Mouse (Mus musculus) stomach, postnatal 0 days (tissue): Measurements from ENCODE around the gene Hnrnpd. TPM values are rescaled to one million over a fixed set of nuclear protein-coding genes. Genes with fewer than 3 reads are reported as not detected.

Source experiments
- ATAC-seq: fragments of 200-750 bp; cut with Nextera tagmentation; 2 replicates; pipeline ENCODE4 v1.8.0; 2017; ENCODE audit not compliant: low FRiP score, low TSS enrichment
- DNase-seq: peaks from one replicate; pipeline ENCODE4 v3.0.0-alpha.2; 2016; ENCODE audit warnings: low spot score
- H3K27ac ChIP-seq: fragments of 300-500 bp; sonication (generic); replicated peaks from 2 replicates; pipeline ENCODE4 v1.5.1; 2014; ENCODE audit warnings: mild to moderate bottlenecking, control low read depth
- H3K27me3 ChIP-seq: fragments of 300-500 bp; sonication (generic); 2 replicates; pipeline ENCODE4 v1.6.1; 2014; ENCODE audit warnings: low read length; ENCODE audit not compliant: control insufficient read depth, insufficient read depth
- H3K36me3 ChIP-seq: fragments of 300-500 bp; sonication (generic); 2 replicates; pipeline ENCODE4 v1.6.1; 2014; ENCODE audit warnings: low read length, mixed read lengths; ENCODE audit not compliant: control insufficient read depth, insufficient read depth
- H3K4me1 ChIP-seq: fragments of 300-500 bp; sonication (generic); replicated peaks from 2 replicates; pipeline ENCODE4 v1.6.1; 2014; ENCODE audit warnings: antibody characterized with exemption; ENCODE audit not compliant: control insufficient read depth, insufficient read depth
- H3K4me2 ChIP-seq: fragments of 300-500 bp; sonication (generic); replicated peaks from 2 replicates; pipeline ENCODE4 v1.6.1; 2014; ENCODE audit warnings: low read depth, mild to moderate bottlenecking, control low read depth, moderate library complexity
- H3K4me3 ChIP-seq: fragments of 300-500 bp; sonication (generic); 2 replicates; pipeline ENCODE4 v1.5.1; 2014; ENCODE audit warnings: low read depth, low read length, control low read depth
- H3K9ac ChIP-seq: fragments of 300-500 bp; sonication (generic); 2 replicates; pipeline ENCODE4 v1.6.1; 2014; ENCODE audit warnings: mild to moderate bottlenecking, low read length, control low read depth, mixed read lengths
- H3K9me3 ChIP-seq: fragments of 300-500 bp; sonication (generic); 2 replicates; pipeline ENCODE4 v1.6.1; 2016; ENCODE audit warnings: low read length; ENCODE audit not compliant: control insufficient read depth
- CTCF ChIP-seq: IDR thresholded peaks from 2 replicates; pipeline ENCODE4 v1.5.1; 2016; ENCODE audit warnings: antibody characterized with exemption, low read depth, mild to moderate bottlenecking, moderate library complexity
- EP300 ChIP-seq: optimal IDR thresholded peaks from 2 replicates; pipeline ENCODE3; 2016; ENCODE audit warnings: antibody characterized with exemption
- WGBS: fragments of 180-500 bp; shearing (Covaris S2); extraction: QIAGEN DNeasy Blood & Tissue Kit; methylation state at CpG from one replicate; pipeline ENCODE4 v1.1.7; 2014; 5-methylcytosine and 5-hydroxymethylcytosine counted together
- polyA plus RNA-seq: library from polyadenylated mRNA; unstranded; fragments of >200 nt; fragmentation: Nextera tagmentation; extraction: Ambion mirVana; gene quantifications from 2 replicates; pipeline ENCODE4 v1.2.1, GENCODE M21; 2015

Hnrnpd gene
- polyA plus RNA-seq, 1 experiment from 2014 or later = 53.5 TPM

GRCm38 (mm10) chr5:99958666-99959065, 20.1 kb downstream of the Hnrnpd start:
- DNase-seq (no peak), ATAC-seq (no peak)
- H3K4me2 ChIP-seq = no peak overlapping the region
- no peaks in the 10 kb centered on the region for H3K4me1 ChIP-seq
- no peak overlapping the region for H3K9ac ChIP-seq
- no peaks in the 10 kb centered on the region for H3K9me3 ChIP-seq
- H3K4me3 ChIP-seq = no peak overlapping the region
- H3K27ac ChIP-seq = no peak overlapping the region
- WGBS = 75% methylated on average over 1 of the region's 1 CpGs
- H3K27me3 ChIP-seq = no peaks in the 10 kb centered on the region
- peaks cover 8% of the 10 kb centered on the region for H3K36me3 ChIP-seq
- TF ChIP-seq EP300 = no peak
- TF ChIP-seq CTCF = no peak

- TF ChIP-seq CTCF = no peak
- no peak for TF ChIP-seq EP300
- Histone ChIP-seq H3K9me3 (no peaks in the 10 kb centered on the region), H3K4me2 (no peak overlapping the region), H3K36me3 (no peaks in the 10 kb centered on the region), H3K9ac (no peak overlapping the region), H3K4me1 (no peaks in the 10 kb centered on the region), H3K27ac (no peak overlapping the region), H3K27me3 (no peaks in the 10 kb centered on the region), H3K4me3 (no peak overlapping the region)
- ATAC-seq (no peak), DNase-seq (no peak)
- WGBS = 54% methylated on average over 1 of the region's 1 CpGs
Observed at GRCm38 (mm10) chr5:99953883-99954282, 24.9 kb downstream of the Hnrnpd start.

GRCm38 (mm10) chr5:99952513-99952912, 26.2 kb downstream of the Hnrnpd start:
- Histone ChIP-seq H3K36me3 (no peaks in the 10 kb centered on the region), H3K4me1 (no peaks in the 10 kb centered on the region), H3K9ac (no peak overlapping the region), H3K4me2 (no peak overlapping the region), H3K27ac (no peak overlapping the region), H3K4me3 (no peak overlapping the region), H3K9me3 (no peaks in the 10 kb centered on the region), H3K27me3 (no peaks in the 10 kb centered on the region)
- peak; percentile 74 for ATAC-seq
- no peak for TF ChIP-seq EP300
- no peak for TF ChIP-seq CTCF
- no peak for DNase-seq
- WGBS = 82% methylated on average over 5 of the region's 5 CpGs

GRCm38 (mm10) chr5:99941776-99942502, 36.8 kb downstream of the Hnrnpd start:
- H3K4me3 ChIP-seq = no peak overlapping the region
- ATAC-seq (no peak), DNase-seq (no peak)
- H3K36me3 ChIP-seq = no peaks in the 10 kb centered on the region
- no peaks in the 10 kb centered on the region for H3K4me1 ChIP-seq
- H3K4me2 ChIP-seq = no peak overlapping the region
- no peaks in the 10 kb centered on the region; the same call in 1 of the 2 replicates for H3K9me3 ChIP-seq
- 61% methylated on average over 10 of the region's 10 CpGs for WGBS
- no peaks in the 10 kb centered on the region for H3K27me3 ChIP-seq
- H3K27ac ChIP-seq = no peak overlapping the region
- TF ChIP-seq CTCF (no peak), EP300 (no peak)
- no peak overlapping the region for H3K9ac ChIP-seq

- H3K4me1 ChIP-seq = no peaks in the 10 kb centered on the region
- H3K9me3 ChIP-seq = no peaks in the 10 kb centered on the region; the same call in 1 of the 2 replicates
- no peak for DNase-seq
Observed at GRCm38 (mm10) chr5:99941273-99941672, 37.5 kb downstream of the Hnrnpd start.

GRCm38 (mm10) chr5:99939440-99939839, 39.3 kb downstream of the Hnrnpd start:
- Histone ChIP-seq H3K9ac (no peak overlapping the region), H3K27ac (no peak overlapping the region), H3K4me3 (no peak overlapping the region), H3K4me2 (no peak overlapping the region), H3K36me3 (no peaks in the 10 kb centered on the region), H3K9me3 (no peaks in the 10 kb centered on the region), H3K27me3 (no peaks in the 10 kb centered on the region), H3K4me1 (no peaks in the 10 kb centered on the region)
- TF ChIP-seq CTCF (no peak), EP300 (no peak)
- no peak for ATAC-seq
- no peak for DNase-seq
- 74% methylated on average over 3 of the region's 3 CpGs for WGBS

More at GRCm38 (mm10) chr5:99941273-99941672, 37.5 kb downstream of the Hnrnpd start:
- Histone ChIP-seq H3K27ac (no peak overlapping the region), H3K27me3 (no peaks in the 10 kb centered on the region), H3K9ac (no peak overlapping the region), H3K36me3 (no peaks in the 10 kb centered on the region), H3K4me2 (no peak overlapping the region), H3K4me3 (no peak overlapping the region)
- TF ChIP-seq CTCF (no peak), EP300 (no peak)
- WGBS = 85% methylated on average over 10 of the region's 10 CpGs
- no peak for ATAC-seq
